Comparison of ENCODE assay signal across 28 mouse cellular contexts in the genomic region with DNA sequence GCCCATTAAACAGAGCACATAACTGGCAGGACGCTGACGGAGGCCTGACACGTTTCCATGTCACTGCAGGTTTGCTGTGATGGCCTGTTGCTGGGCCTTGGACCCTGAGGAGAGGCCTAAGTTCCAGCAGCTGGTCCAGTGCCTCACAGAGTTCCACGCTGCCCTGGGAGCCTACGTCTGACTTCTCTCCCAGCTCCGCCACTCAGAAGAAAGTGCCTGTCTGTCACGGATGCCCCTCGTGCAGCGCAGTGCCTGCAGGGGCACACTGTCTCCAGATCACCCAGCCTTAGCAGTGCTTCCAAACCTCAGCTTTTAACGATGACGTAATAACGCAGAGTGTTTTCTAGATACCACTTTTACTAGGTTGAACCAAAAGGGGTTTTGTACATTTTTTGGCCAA.
"Had no signal": no experiment of that assay in that cellular context is flagged by ENCODE, and none has a peak within 500 bp of the region (broad histone marks: within the 10 kb centered on the region; RNA-seq: fewer than 3 reads in every experiment).

No protein-coding gene starts in this region.

- H3K9me3 ChIP-seq: limb, embryonic 10.5 days; limb, embryonic 12.5 days; limb, embryonic 13.5 days; limb, embryonic 15.5 days; liver, embryonic 12.5 days; liver, embryonic 13.5 days; liver, embryonic 15.5 days; lung, embryonic 15.5 days; megakaryocyte, embryonic 14.5 days; midbrain, embryonic 10.5 days; midbrain, embryonic 12.5 days; midbrain, embryonic 13.5 days; midbrain, embryonic 15.5 days; neural tube, embryonic 12.5 days had no signal

- H3K4me3 ChIP-seq: limb, embryonic 10.5 days; limb, embryonic 12.5 days; limb, embryonic 13.5 days; limb, embryonic 15.5 days; liver, embryonic 12.5 days; liver, embryonic 13.5 days; liver, embryonic 15.5 days; lung, embryonic 15.5 days; megakaryocyte, embryonic 14.5 days; midbrain, embryonic 10.5 days; midbrain, embryonic 12.5 days; midbrain, embryonic 13.5 days; midbrain, embryonic 15.5 days; myocyte; neural tube, embryonic 12.5 days had no signal

- H3K27me3 ChIP-seq: limb, embryonic 12.5 days; limb, embryonic 13.5 days; limb, embryonic 15.5 days; liver, embryonic 12.5 days; liver, embryonic 13.5 days; liver, embryonic 15.5 days; lung, embryonic 15.5 days; megakaryocyte, embryonic 14.5 days; midbrain, embryonic 12.5 days; midbrain, embryonic 13.5 days; midbrain, embryonic 15.5 days; neural tube, embryonic 12.5 days had no signal

- H3K27ac ChIP-seq: limb, embryonic 10.5 days; limb, embryonic 12.5 days; limb, embryonic 13.5 days; limb, embryonic 15.5 days; liver, embryonic 12.5 days; liver, embryonic 13.5 days; liver, embryonic 14.5 days; liver, embryonic 15.5 days; lung, embryonic 15.5 days; macrophage; midbrain, embryonic 10.5 days; midbrain, embryonic 12.5 days; midbrain, embryonic 13.5 days; midbrain, embryonic 15.5 days; neural tube, embryonic 12.5 days had no signal

- DNase-seq: left cerebral cortex, postnatal 4 days; liver; liver, embryonic 13.5 days; liver, postnatal 0 days; lung, adult 18-20 months; lung, adult 2 months; lung, embryonic 14.5 days; lung, postnatal 10 days; lung, postnatal 14 days; lung, postnatal 36 days; lung, postnatal 4 days; midbrain, embryonic 14.5 days had no signal

- H3K4me1 ChIP-seq: limb, embryonic 10.5 days; limb, embryonic 12.5 days; limb, embryonic 13.5 days; limb, embryonic 15.5 days; lung, embryonic 15.5 days; megakaryocyte, embryonic 14.5 days; midbrain, embryonic 10.5 days; midbrain, embryonic 12.5 days; midbrain, embryonic 13.5 days; midbrain, embryonic 15.5 days; neural tube, embryonic 12.5 days had no signal
